Mouse (Mus musculus) Patski (cell line): ENCODE measurements at regions not wholly inside any gene's neighbourhood (a gene's known extent, or its start where the extent isn't known, plus 50 kb on each side); places are given as distances from the start of the nearest gene placed in this dataset.

ENCODE experiments used
- ATAC-seq: fragments of 100-300 bp; one replicate; pipeline ENCODE4 v1.8.0; 2021
- CTCF ChIA-PET: fragments of 350-600 bp; sonication (Branson Sonifier 250); formaldehyde crosslinking; loops from one replicate; lab custom pipeline; 2022; ENCODE audit warnings: inconsistent platforms; lab: Charles Lee
- POLR2A ChIA-PET: fragments of 350-600 bp; sonication (Branson Sonifier 250); formaldehyde crosslinking; loops from one replicate; lab custom pipeline; 2022; ENCODE audit warnings: antibody characterized with exemption, inconsistent platforms; lab: Charles Lee
- DNase-seq: peaks from one replicate; pipeline ENCODE4 v3.0.0-alpha.2; 2011; ENCODE audit warnings: low read depth, low spot score
- H3K27me3 ChIP-seq: fragments of 371-371 bp; one replicate; pipeline ENCODE4 v1.5.1; 2021
- CTCF ChIP-seq: fragments of 100-300 bp; IDR thresholded peaks from one replicate; pipeline ENCODE4 v1.5.1; 2021
- in situ Hi-C: fragments of 300-500 bp; cut with MboI; formaldehyde crosslinking; loops from 3 replicates; pipeline ENCODE4 v1.11.1; 2018; ENCODE audit warnings: low pct_unique_long_range_greater_than_20kb, mixed read lengths

DNA sequence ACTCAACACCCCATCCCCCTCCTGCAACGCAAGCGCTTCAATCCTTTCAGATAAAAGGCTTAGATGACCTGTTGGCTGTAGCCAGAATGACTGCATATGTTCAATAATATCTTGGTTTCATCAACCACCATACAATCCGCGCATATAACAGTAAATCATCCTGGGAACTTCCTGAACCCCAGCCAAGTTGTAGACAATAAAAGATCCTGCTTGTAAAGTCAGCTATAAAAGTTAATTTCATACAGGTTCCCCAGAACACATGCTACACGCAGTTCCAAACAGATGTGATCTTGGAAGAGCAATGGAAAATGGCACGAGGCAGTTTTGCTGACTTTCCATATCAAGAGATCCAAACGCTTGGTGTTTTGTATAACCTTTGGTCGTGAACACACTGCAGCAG, 342.5 kb upstream of the Jarid2 start:
- ChIA-PET POLR2A (no interaction called here), CTCF (no interaction called here)
- DNase-seq (no peak), ATAC-seq (no peak)
- no peak for TF ChIP-seq CTCF
- in situ Hi-C loops, result no loop called here
- H3K27me3 ChIP-seq, result no peaks in the 10 kb centered on the region

DNA sequence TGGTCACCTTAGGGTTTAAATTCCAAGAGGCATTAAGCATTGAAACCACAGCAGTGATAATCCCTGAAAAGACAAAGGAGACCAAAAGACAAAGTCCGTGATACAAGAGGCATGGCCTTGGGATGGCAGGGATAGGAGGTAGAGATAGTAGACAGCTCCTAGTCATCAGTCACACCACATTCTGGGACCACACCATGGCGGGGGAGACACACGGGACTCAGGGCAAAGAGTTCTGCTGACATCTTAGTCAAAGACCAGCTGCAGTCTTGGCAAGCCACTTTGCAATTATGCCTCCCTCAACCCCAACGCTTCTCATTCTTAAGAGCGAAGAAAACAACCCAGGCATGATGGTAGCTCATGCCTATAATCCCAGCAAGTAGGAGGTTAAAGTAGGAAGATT, 339.6 kb upstream of the Jarid2 start:
- DNase-seq (no peak), ATAC-seq (no peak)
- POLR2A ChIA-PET, result interaction anchor here (0.9 kb wide), 1 partner anchor 19 kb away, joined by 4 read pairs; no protein-coding TSS in a partner anchor
- in situ Hi-C loops, result no loop called here
- H3K27me3 ChIP-seq, result no peaks in the 10 kb centered on the region
- CTCF ChIA-PET, result no interaction called here
- no peak for TF ChIP-seq CTCF

DNA sequence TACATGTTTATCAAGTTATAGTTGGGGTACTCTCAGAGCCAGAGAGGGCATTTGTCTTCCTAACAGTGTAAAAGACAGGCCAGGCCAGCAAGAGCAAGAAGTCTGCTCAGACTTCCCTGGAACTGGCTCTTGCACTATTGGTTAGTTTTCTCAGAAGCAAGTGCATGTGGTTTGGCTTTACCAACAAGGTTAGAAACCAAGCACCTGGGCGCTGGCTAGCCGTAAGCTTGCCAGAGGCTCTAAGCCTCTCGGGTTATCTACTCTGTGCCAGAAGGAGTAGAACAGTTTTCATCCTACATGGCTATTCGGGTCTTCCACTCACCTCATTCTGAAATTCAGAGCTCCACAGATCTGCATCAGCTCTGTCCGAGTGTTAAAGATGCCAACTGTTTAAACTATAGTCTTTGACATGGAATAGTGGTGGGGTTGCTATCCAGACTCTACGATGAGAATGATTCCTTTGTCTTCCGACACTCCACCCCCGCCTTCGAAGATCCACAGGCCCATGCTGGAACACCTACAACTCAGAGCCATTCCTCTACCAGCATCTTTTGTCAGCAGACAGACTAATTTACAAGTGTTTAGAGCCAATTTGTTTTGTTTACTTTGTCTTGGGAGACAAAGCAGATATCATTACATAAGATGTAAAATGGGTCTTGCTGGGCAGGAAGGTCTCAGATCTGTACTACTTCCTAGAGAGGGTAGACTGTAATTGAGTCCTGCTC, 338.4 kb upstream of the Jarid2 start:
- POLR2A ChIA-PET, result interaction anchor here (0.6 kb wide), 1 partner anchor 445 kb away, joined by 3 read pairs; no protein-coding TSS in a partner anchor

GRCm38 (mm10) chr13:44394016-44394415, 335.3 kb upstream of the Jarid2 start:
- no peaks in the 10 kb centered on the region for H3K27me3 ChIP-seq
- in situ Hi-C loops, result no loop called here
- ChIA-PET POLR2A (no interaction called here), CTCF (no interaction called here)
- DNase-seq (no peak), ATAC-seq (no peak)
- TF ChIP-seq CTCF, result no peak

More for the DNA sequence above, 338.4 kb upstream of the Jarid2 start:
- no peak for TF ChIP-seq CTCF
- CTCF ChIA-PET, result no interaction called here
- in situ Hi-C loops, result no loop called here
- H3K27me3 ChIP-seq, result no peaks in the 10 kb centered on the region
- ATAC-seq (no peak), DNase-seq (no peak)

DNA sequence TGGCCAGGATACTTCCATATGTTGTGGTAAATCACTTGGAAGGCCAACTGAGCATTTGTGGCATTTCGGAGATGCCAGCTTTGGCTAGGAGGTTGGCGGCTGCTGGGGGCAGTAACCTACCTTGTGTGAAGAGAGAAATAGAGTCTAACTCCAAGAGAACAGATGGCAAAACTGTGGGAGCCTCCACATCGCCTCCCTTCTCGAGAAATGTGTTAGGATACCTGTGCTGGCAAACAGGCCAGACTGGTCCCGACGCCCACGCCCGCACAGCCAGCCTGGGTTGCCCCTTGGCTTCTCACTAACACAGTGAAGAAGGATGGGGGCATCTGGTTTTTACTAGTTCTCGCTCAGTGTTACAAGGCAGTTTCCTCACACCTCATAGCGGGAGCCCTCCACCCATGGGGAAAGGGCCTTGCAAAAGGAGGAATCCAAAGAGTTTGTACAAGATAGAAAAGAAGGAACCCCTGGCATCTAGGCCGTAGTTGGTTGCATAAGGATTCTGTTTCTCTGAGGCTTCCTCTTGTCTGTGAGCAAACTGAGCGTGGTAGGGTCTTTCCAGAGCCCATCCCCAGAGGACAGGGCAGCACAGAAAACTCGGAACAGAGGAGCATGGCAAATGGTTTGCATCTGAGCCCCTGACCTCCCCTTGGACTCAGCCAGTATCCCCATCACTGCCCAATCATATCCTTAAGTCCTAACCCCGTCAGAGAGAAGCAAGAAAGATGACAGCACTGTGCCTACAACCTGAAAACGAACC, 330.5 kb upstream of the Jarid2 start:
- POLR2A ChIA-PET, result no interaction called here

GRCm38 (mm10) chr13:44399370-44399685, 329.9 kb upstream of the Jarid2 start:
- in situ Hi-C loops, result no loop called here
- H3K27me3 ChIP-seq, result no peaks in the 10 kb centered on the region
- ChIA-PET POLR2A (no interaction called here), CTCF (no interaction called here)
- ATAC-seq (no peak), DNase-seq (no peak)
- TF ChIP-seq CTCF, result no peak

More for the DNA sequence above, 330.5 kb upstream of the Jarid2 start:
- H3K27me3 ChIP-seq, result no peaks in the 10 kb centered on the region
- ATAC-seq (no peak), DNase-seq (no peak)
- in situ Hi-C loops, result no loop called here
- CTCF ChIA-PET, result interaction anchor here (1.4 kb wide), 1 partner anchor 11 kb away, joined by 3 read pairs; no protein-coding TSS in a partner anchor
- TF ChIP-seq CTCF, result no peak

- in situ Hi-C loops, result no loop called here
- H3K27me3 ChIP-seq, result no peaks in the 10 kb centered on the region
- ATAC-seq, result no peak
- no peak for DNase-seq
- POLR2A ChIA-PET, result no interaction called here
- CTCF ChIA-PET, result no interaction called here
- no peak for TF ChIP-seq CTCF
These were observed 329.4 kb upstream of the Jarid2 start for GRCm38 (mm10) chr13:44399831-44400321.

GRCm38 (mm10) chr13:44404010-44404575, 325.2 kb upstream of the Jarid2 start:
- DNase-seq, result no peak
- ChIA-PET CTCF (no interaction called here), POLR2A (no interaction called here)
- no peak for ATAC-seq
- in situ Hi-C loops, result no loop called here
- no peak for TF ChIP-seq CTCF
- no peaks in the 10 kb centered on the region for H3K27me3 ChIP-seq

DNA sequence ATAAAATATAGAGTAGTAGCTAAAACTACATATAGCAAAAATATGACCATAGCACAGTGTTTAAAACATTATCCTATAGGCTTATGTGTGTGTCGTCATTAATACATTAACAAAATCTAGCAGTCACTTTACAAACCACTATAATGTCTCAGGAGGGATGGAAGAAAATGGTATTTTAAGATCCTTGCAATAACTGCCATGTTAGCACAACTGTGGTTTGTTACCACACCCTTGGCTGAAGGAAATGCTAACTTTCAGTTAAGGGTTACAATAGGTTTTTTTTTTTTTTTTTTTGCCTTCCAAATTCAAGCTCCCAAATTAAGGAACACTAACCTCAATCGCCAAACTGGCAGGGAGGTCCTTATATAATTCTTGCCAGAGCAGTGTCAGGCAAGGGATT, 322.0 kb upstream of the Jarid2 start:
- ChIA-PET POLR2A (no interaction called here), CTCF (no interaction called here)
- no peak for TF ChIP-seq CTCF
- DNase-seq (no peak), ATAC-seq (no peak)
- no peaks in the 10 kb centered on the region for H3K27me3 ChIP-seq
- in situ Hi-C loops, result loop anchor here (5.0 kb wide), 1 partner anchor 100 kb away; no protein-coding TSS in a partner anchor

DNA sequence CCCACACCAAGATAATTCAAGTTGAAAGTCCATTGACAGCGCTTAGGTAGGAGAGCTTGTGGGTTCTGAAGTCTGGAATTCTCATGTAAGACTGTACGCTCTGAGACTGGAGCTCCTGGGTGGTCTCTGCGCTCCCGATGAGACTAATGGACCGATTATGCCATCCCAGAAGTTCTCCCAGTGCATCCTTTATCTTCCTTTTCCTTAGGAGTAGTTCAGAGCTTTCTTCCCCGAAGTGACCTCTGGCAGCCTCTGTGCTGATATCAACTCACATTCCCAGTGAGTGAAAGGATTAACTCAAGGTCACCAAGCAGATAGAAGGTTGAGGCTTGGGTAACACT, 320.7 kb upstream of the Jarid2 start:
- ChIA-PET POLR2A (interaction anchor here (0.6 to 1.7 kb wide), 3 partner anchors 19 to 323 kb away, joined by 4 to 5 read pairs (median 4); no protein-coding TSS in a partner anchor), CTCF (no interaction called here)
- TF ChIP-seq CTCF, result no peak
- no peak for ATAC-seq
- in situ Hi-C loops, result loop anchor here (5.0 kb wide), 1 partner anchor 101 kb away; no protein-coding TSS in a partner anchor
- no peak for DNase-seq
- H3K27me3 ChIP-seq, result no peaks in the 10 kb centered on the region
